Mouse (Mus musculus) left cerebral cortex, postnatal 36 days (tissue): ENCODE data around the gene Rwdd1. TPM values are rescaled to one million over a fixed set of nuclear protein-coding genes. Genes with fewer than 3 reads are reported as not detected.
"Not testable (repeated sequence)": the region's sequence is repeated elsewhere in the genome, so short reads cannot be mapped to it uniquely, and the experiment has no call there.

ENCODE experiments used
- DNase-seq, 2 experiments: peaks; one replicate each; pipeline ENCODE4 v3.0.0; 2021 to 2022; ENCODE audit warnings: low spot score in 2 of 2, mixed read lengths in 1 of 2
- intact Hi-C: fragments of 180-260 bp; cut with DNase I; formaldehyde crosslinking; loops from one replicate; pipeline ENCODE4 v1.15.1; 2025
- total RNA-seq, 2 experiments: library from RNA; stranded (reverse); gene quantifications; 2 replicates each; pipeline ENCODE4 v1.2.3; 2021

The Rwdd1 gene
- total RNA-seq, result 100 to 1,000 TPM in 1 of 2 experiments, 10 to 100 TPM in 1; 94.4 to 104 TPM

DNA sequence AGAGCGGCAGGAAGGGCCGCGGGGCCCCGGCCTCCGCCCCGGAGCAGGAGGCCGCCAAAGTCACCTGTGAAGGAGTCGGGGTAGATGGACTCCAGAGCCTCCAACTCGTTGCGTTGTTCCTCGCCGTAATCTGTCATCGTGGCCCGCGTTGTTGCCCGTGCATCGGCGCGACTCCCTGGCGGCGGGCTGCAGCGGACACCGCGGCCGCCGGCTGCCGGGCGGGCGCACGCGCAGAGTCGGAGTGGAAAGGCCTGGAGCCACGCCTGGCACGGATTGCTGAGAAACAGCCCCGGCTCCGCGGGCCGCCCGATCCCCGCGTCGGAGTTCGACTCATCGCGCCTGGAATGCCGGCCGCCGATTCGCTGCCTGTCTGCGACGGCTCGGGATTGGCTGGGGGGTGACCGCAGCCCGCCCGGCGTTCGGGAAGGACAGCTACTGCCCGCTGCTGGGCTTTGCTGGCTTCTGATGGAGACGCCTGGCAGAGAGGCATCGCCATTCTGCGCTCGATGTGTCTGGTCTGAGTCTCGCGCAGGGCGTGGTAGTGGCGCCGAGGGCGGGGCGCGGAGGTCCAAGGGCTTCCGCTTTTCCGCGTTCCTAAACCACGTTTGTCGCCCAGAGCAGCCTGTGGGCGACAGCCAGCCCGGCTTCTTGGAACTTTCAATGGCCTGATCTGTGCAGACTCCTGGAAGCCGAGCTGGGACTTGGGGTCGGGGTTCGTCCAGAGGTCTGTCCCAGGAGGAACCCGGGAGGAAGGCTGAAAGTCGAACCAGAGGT, at the start of gene Rwdd1:
Rwdd1 (minus strand) TSS at position 323 of the 774 bp plus-strand sequence.
- DNase-seq, result peak; percentile 98 to 99
- intact Hi-C loops, result loop anchor here (5.0 kb wide), 2 partner anchors 263 to 278 kb away; partner anchors contain the start of genes Tspyl1 and Tspyl4

DNA sequence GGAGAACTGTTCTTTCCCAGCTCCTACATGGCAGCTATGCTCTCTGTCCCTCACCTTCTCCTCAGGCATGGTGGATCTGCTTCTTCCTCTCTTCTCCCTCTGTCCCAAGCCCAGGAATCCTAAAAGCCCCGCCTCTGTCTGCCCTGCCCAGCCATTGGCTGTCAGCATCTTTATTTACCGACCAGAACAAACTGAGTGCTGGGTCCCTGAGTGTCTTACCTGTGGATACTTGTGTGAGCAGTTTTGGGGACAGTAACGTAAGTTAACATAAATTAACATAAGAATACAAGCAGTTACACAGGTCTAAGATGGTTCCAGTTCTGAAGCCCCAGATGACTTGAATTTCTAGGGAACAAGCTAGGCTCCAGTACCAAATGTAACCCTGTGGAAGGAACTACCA, 47.2 kb upstream of the Rwdd1 start:
- intact Hi-C loops, result no loop called here
- no peak for DNase-seq

DNA sequence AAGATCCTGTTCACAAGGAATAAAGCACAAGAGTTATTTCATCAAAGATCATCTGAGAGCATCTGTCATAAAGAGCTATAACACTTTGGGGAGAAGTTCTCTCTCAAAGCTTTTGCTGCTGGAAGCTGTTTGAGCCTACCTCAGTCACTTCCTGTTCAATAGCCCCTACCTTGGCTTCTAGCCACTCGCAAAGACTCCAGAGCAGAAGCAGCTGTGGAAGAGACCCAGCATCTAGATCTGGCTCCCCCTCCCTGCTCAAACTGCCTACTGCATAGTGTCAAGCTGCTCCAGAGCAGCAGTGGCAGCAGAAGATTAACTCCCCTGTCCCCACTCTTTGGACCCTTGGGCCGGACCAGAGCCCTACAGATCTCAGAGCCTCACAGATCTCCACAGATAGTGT, 34.6 kb upstream of the Rwdd1 start:
- no peak for DNase-seq
- intact Hi-C loops, result no loop called here

DNA sequence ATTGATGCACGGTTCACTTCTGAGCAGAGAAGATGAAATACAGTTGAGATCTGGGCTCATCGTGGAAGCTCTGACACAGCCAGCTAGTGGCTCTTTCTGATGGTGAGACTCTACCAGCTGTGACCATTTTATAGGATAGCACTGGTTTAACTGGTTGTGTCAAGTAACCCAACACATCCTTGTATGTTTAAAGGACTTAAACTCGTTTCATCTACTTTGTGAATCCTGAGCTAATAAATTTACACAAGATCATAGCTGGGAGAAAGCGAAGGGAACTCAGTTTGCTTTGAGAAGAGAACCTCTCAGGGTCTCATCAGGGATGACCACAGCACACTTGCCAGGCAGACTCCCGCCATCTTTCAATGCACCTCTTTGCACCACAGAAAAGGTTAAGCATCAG, 24.8 kb upstream of the Rwdd1 start, which contains the start of gene Calhm4:
Calhm4 (minus strand) TSS at position 101 of the 400 bp plus-strand sequence.
- intact Hi-C loops, result no loop called here
- no peak for DNase-seq

DNA sequence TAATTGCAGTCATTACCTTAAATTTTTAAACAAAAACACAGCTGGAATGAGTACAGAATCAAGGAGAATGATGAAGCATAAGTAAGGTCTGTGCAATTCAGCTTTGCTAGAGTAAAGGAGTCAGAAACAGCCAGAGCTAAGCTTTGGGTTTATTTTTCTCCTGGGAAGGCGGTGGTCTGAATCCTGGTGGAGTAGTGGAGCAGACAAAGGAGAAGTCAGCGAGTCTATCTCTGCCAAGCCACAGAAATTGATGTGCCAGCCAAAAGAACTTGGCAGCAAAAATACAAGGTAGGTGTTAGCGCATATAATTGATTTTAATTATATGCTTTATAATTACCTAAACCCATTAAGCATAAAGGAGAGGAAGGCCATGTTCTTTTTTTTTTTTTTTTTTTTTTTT, 18.0 kb upstream of the Rwdd1 start, which contains the start of gene Trappc3l:
Trappc3l (plus strand) TSS at position 197 of the 400 bp plus-strand sequence.
- no peak for DNase-seq
- intact Hi-C loops, result loop anchor here (2.0 to 10.0 kb wide), 3 partner anchors 59 to 289 kb away; partner anchors contain the start of genes Calhm5 and Dse

DNA sequence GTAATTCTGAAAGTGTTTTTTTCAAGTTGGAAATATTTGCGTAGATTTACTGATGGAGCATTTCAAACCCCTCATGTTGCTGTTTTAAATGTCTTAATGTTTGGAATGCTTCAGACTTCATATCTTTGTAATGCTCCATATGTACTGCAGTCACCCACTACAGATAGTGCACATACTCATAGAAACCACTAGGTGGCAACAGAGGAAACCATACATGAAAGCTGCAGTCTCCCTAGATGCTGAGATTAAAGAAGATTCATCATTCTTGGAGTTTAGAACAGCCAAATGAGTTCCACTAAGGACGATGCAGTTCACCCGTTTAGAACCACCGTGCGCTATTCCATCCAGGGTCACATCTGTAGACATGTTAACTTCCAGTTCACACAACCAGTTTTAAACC, 17.2 kb upstream of the Rwdd1 start:
- intact Hi-C loops, result loop anchor here (2.0 to 10.0 kb wide), 3 partner anchors 60 to 290 kb away; partner anchors contain the start of genes Calhm5 and Dse
- DNase-seq, result no peak

DNA sequence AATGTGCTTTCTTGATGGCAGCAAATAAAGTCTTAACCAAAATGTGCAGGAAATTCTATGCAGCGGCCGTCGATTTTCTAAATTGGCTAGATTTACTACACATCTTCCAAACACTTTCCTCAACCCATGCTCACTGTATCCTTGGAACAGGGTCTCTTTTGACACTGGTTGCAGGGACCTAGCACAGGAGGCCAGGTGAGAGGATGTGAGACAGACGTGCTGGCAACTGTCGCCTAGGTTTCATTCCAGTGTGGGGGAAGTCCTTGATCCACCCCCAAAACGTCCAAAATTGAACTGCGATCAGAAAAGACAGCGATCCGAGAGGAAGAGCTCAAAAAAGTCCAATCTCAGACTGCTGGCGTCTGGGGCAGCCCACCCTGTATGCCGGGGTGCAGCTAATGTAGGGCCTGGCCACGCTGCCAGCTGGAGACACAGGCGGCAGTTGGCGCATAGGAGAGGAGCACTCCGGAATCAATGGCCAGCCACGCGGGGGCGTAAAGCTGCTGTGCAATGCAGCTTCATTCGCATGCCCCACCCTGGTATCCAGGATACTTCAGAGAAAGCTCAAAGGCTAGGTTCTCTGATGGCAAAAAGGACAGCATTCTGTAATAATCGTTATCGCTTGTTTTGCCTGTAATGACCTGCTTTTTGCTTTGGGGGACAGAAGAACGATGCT, 14.3 kb upstream of the Rwdd1 start:
- intact Hi-C loops, result loop anchor here (5.0 to 10.0 kb wide), 2 partner anchors 171 to 249 kb away; partner anchors contain the start of genes Dse and Tspyl1
- peak; percentile 64 to 69 for DNase-seq

DNA sequence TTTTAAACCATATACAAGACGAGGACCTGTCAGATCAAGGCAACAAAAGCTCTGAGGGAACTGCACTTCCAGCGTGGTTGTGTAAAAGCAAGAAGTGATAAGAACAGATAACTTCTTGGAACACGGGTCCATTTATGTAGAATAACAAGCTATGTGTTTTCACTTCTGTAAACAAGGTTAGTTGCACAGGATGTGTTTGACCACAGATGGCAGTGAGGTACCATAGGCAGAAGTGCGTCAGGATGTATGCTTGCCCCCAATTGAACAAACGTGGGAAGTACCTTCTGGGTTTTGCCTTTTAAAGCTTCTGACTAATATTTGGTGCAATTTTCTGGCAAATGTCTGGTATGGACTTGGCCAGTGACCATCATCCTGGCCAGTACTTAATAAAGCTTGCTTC, 10.9 kb upstream of the Rwdd1 start:
- no peak for DNase-seq
- intact Hi-C loops, result loop anchor here (5.0 to 10.0 kb wide), 2 partner anchors 174 to 252 kb away; partner anchors contain the start of genes Dse and Tspyl1

DNA sequence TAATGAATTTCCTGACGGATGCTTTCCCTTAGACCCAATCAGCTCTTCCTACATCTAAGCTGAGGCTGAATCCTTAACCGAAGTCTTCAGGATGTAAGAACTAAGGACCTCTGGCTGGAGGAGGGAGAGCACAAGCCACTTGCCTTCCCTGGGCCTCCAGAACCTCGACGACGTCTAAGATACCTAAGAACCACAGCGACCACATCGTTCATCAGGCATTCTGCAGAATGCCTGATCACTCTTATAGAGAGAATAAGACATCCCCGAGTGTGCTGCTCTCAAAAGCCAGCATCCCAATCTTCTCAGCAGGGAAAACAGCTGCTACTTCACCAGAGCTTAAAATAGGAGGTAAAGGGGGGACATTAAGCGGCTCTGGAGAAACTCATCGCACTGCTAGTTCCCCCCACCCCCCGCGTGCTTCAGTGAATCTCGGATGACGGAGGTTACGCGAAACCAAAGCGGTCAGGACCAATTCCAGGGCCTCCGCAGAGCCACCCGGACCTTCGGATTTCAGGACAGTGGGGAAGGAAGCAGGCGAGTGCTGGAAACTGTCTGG, 600 bp downstream of the Rwdd1 start:
- intact Hi-C loops, result loop anchor here (5.0 kb wide), 2 partner anchors 263 to 278 kb away; partner anchors contain the start of genes Tspyl1 and Tspyl4
- no peak for DNase-seq

DNA sequence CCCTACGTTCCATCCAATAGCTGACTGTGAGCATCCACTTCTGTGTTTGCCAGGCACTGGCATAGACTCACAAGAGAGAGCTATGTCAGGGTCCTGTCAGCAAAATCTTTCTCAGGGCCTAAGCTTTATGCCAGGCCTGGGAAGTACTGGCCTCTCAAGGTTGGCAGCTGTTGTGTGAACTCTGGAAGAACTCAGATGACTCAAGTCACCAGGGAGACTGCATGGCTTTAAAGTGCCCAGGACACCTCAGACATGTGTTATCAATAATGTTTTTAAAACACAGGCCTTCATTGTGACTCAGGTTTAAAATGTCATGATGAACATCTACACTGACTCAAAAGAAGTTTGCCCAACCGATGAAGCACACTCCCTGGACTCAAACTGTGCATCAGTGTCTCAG, 6.2 kb downstream of the Rwdd1 start:
- DNase-seq, result no peak
- intact Hi-C loops, result no loop called here

DNA sequence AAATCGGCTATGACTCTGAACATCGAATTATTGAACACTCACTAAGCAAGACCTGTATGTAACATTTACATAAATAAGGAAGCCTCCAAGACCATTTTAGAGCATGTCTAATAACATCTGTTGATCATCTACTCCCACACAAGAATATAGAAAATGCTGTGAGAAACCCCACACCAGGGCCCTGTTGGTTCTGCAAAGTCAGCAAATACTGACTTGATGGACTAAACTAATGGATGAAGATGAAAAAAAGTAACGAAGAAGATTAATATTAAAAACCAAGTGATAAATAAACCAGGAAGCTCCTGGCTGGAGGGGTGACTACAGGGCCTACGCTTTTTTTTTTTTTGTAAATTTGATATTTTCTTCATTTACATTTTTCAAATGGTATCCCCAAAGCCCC, 6.8 kb downstream of the Rwdd1 start:
- no peak for DNase-seq
- intact Hi-C loops, result no loop called here

DNA sequence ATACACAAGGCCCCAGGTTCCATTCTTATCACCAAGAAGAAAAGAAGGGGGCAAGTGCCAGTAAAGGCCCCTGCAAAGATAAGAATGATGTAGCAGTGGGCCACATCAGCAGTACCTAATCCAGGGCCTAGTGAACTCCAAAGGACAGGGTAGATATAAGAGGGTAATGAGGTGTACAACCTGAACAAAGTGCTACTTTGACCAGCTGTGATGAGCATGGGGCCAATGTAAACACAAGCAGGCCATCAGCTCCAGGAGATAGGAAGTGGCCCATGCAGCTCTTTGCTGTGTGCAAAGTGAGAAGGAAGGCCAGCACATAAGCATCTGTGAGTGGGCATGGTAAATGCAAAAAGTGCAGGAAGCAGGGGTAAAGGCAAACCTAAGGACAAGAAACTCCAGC, 21.0 kb downstream of the Rwdd1 start:
- intact Hi-C loops, result no loop called here
- no peak for DNase-seq

DNA sequence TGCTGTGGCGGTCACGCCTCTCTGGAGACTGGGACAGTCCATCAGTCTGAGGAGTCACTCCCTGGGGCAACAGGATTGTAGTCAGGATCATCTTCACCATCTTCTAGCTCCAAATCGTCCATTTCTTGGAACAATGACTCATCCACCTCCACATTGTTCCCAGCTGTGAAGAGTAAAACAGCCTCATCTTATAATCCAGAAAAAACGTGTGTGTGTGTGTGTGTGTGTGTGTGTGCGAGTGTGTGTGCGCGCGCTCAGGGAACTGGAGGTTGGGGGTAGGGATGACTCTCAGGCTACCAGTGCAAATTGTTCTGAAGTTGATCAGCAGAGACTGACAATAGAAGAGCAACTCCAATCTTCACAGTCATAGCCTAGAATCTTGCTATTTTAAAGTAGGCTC, 22.7 kb downstream of the Rwdd1 start:
- not testable (repeated sequence) for DNase-seq

DNA sequence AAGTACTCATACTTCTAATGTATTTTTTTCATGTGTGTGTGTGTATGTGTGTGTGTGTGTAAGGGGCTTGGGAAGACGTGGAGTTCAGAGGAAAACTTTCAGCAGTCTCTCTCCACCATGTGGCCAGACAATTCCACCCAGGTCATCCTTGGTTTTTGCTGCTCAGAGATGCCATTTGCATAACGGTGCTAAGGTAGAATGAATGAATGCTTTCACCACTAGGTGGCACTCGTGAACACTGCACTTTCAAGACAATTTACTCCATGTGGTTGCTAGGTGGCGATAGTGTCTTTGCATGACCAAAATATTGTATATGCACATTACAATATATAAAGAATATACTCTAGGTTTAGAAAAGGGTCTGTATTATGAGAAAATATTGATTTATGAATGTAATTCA, 32.7 kb downstream of the Rwdd1 start:
- intact Hi-C loops, result no loop called here

More for the DNA sequence above, 22.7 kb downstream of the Rwdd1 start:
- intact Hi-C loops, result not testable (repeated sequence)

DNA sequence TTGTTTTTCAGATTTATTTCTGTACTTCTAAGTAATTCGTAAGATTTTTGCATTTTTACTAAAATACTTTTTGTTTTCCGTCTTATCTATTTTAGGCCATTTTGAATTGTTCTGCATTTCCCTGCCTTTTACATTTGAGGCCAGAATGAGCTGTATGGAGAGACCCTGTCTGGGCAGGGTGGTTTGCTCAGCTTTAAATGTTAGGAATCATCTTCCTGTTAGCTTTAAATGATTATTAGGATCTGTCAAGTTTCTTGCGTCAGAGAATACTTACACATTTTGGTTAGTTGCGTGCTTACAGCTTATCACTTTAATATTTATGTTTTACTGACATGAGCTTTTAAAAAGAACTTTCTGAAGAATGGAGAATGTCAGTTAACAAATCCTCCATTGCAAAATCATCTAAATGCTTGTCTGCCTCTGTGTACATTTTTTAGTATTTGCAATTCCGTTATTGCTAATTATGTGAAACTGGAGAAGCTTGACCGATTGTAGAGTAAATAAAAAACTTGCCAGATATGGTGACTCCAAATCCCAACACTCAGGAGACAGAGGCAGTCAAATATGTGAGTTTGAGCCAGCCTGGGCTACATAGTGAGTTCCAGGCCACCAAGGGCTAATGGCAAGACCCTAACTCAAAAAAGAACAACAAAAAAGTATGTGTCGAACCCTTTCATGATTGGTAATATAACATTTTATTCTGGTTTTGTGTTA, 44.5 kb downstream of the Rwdd1 start:
- DNase-seq, result no peak
- intact Hi-C loops, result no loop called here

More for the DNA sequence above, 32.7 kb downstream of the Rwdd1 start:
- DNase-seq, result peak; percentile 37 to 60

DNA sequence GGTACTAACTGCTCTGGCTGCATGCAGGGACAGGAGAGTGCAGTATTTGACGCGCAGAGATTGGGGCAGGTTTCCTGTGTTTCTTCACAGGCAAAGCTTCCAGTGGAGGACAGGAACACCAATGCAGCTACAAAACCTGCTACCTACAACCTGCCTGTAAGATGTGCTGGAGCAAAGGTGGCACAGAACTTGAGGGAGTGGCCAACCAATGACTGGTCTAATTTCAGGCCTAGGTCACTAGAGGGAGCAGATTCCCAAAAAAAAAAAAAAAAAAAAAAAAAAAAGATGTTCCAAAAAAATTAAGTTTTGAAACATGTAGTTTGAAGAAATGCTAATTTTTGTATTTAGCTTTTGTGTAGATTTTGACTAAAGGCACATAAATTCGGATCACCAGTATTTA, 66.9 kb downstream of the Rwdd1 start:
- no peak for DNase-seq
- intact Hi-C loops, result no loop called here

DNA sequence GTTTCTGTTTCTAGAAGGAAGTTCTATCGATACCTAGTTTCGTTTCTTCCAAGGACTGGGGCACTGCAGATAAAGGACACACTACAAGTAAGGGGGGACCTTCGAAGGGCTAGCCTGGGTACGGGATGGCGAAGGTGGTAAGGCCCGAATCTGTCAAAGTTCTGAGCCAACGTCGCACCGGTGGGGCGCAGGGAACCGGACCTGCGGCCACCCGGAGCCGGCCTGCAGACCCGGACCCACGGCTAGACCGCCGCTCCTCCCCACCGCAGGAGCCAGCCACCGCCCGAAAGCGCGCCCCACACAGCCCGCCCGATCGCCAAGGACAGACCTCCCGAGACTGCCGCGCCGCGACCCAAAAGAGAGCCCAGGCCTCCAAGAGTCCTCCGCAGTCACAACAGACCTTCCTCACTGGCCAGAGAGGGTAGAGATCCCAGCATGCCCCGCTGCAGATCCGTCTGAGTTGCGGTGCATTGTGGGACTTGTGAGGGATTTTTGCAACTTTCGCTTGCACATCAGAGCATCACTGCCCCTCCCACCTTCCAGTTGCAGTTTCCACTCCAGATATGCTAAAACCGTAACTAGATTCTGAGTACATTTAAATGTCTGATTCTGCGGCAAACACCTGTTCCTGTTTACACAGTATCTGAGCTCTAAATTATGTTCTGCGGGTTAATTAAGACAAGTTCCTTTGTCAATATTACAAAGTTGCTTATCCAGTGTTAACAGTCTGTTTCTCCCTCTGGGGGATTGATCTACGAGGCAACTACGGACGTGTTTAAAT, 68.4 kb downstream of the Rwdd1 start, which contains the start of gene Zup1:
Zup1 (minus strand) TSS at position 467 of the 781 bp plus-strand sequence.
- DNase-seq, result peak; percentile 85 to 87
- intact Hi-C loops, result no loop called here
